Mouse (Mus musculus) urinary bladder, adult 2 months (tissue): Measurements from ENCODE around the gene Fxyd4. TPM values are rescaled to one million over a fixed set of nuclear protein-coding genes. Genes with fewer than 3 reads are reported as not detected.

Experiments used
- DNase-seq: peaks from one replicate; pipeline ENCODE4 v3.0.0; 2022; ENCODE audit warnings: low spot score
- polyA plus RNA-seq: library from polyadenylated mRNA; depleted of rRNA; stranded (reverse); fragments of >200 nt; gene quantifications from 2 replicates; pipeline ENCODE4 v1.2.3, GENCODE M21; 2012; rRNA removed

The Fxyd4 gene
- 5.7 and 7.0 TPM in 2 replicates for polyA plus RNA-seq

DNA sequence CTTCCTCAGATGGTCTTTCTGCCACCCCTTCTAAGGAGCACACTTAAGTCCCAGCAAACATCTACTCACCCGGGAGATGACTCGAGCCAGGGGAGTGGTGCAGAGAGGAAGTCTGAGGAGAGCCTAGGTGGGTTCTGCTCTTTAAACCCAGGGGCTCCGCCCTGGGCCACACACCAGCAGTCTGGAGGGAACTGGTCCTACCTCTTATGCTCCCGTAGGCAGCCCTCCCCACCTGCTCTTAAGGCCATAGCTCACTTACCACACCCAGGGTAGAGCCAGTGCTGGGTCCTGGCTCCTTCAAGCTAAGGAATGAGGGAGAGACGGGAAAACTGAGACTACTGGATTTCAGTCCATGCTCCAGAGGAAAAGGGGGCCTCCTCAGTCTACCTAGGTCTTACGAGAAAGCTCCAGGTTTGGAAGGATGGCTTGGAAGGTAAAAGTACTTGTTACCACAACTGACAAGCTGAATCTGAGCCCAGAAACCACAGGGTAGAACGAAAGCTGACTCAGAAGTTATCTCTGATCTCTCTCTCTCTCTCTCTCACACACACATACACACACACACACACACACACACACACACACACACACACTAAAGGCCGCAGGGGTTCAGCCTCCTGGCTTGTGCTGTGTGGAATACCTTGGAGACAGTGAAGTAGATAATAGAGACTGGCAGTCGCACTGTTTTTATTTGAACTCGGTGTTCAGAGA is at the start of gene Fxyd4:
Gene Fxyd4, minus strand, starts transcription at position 471 of the 711 bp plus-strand sequence.
- peak; percentile 29 for DNase-seq

DNA sequence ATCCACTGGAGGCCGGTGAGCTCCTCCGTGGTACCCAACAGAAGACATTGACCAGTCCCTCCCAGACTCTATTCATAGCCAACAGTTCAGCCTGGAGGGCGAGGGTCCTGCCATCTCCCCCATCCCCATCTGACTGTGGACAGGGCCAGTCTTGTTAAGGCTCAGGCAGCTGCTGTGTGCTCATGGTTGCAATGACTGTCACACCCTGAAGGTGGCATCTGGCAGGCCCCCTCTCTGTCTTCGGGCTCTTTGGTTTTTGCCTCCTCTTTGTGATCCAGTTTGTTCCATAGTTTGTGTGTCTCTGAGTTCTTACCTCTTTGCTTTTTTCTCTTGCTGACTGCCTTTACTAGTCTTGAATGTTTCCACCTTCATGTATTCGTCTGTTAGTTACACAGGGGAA is 49.7 kb upstream of the Fxyd4 start:
- DNase-seq = no peak

DNA sequence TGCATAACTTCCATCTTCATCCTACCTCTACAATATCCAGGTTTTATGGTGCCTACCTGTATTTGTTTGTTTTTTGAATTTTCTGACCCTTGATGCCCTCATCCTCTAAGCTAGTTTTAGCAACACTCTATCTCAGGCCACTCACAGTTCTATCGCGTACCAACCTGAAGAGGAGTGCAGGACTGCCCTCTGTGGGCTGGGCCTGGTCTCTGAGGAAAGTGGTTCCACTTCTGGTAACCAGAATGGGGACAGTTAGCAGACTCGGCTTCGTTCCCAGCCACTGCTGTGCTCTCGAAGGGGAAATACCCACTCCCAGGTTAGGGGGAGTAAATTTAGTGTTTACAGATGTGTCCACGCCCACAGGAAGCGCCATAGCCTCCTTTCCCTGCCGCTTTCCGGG is 29.2 kb upstream of the Fxyd4 start:
- no peak for DNase-seq

DNA sequence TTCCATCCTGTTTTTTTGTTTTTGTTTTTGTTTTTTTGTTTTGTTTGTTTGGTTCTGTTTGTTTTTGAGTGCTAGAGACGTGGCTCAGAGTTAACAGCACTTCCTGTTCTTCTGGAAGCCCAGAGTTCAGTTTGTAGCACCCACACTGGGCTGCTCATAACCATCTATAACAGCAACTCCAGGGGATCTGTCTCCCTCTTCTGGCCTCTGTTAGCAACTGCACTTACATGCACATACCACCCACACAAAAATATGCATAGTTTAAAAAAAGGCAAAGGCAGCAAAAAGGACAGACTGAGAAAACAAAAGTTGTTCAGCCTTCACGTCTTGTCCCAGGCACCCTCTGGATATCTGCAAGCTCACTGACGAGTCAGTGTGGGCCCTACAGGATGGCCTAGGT is 25.7 kb upstream of the Fxyd4 start:
- DNase-seq = no peak

DNA sequence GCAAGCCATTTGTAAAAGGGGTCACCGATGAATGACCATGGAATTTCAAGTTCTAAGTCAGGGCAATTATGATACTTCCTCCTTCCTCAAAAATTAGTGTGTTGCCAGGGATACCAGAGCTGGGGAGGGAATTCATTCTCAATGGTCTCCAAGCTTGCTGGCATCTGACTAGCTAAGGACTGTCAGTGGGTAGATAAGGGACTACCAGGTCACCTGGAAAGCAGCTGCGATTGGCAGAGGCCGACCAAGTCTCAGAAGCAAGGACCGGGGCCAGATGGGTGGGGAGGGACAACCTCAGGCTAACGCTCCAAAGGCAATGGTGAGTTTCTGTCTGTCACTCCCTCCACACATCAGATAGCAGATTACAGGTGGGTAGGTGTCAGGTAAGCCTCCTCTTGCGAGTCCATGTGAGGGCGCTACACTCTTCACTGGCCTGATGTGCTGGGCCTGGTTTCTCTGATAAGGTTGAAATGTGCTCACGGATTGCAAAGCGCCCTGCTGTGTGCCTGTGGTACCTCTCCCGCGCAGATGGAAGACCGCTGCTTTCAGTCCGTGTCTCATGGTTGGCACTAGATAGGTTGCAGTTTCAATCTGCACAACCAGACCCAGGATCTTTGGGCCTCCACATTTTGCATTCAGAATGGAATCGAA is 19.5 kb upstream of the Fxyd4 start:
- no peak for DNase-seq

DNA sequence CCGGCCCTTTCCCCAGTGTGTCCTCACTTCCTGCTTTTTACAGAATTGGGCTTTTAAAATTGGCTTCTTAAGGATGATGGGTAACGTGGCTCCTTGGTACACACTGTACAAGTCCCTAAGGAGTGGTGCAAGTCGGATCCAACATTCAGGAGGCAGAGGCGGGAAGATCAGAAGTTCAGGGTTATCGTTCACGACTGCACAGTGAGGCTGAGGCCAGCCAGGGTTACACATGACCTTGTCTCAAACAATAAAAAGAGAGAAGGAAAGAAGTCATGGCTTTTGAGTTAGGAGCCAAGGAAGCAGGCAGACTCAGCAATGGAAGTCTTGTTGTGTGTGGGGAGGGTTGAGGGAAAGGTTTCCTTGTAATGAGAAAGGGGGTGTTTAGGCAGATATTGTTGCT is 18.7 kb upstream of the Fxyd4 start:
- DNase-seq = no peak

DNA sequence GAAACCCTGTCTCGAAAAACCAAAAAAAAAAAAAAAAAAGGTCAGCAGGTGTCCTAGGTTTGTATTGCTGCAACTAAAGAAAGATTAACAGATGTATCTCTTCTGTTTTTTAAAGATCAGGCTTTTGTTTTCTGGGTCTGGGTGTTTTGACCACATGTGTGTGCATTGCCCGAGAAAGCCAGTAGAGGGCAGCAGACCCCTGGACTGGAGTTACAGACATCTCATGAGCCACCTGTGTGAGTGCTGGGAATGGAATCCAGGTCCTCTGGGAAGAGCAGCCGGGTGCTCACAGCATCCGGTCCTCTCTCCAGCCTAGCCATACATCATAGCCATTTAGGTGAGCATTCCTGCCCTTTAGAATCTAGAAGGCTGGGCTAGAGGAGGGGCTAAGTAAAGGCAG is 14.8 kb upstream of the Fxyd4 start:
- no peak for DNase-seq

DNA sequence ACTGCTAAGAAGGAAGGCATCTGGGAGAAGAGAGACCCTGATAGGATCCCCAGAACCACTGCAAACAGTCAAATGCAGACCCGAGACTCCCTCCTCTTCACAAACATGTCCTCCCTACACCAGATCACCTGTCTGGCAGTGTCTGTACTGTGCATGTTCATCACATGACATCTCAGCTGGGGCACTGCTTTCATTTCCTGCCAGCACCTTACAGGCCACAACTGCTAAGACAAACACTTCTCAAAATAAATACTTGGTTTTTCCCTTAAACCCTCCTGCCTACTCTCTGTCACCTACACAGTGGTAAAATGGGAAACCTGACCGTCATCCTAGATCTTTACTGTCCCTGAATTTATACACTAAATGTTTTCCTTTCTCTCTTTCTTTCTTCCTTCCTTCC is 6.4 kb upstream of the Fxyd4 start:
- DNase-seq = no peak

DNA sequence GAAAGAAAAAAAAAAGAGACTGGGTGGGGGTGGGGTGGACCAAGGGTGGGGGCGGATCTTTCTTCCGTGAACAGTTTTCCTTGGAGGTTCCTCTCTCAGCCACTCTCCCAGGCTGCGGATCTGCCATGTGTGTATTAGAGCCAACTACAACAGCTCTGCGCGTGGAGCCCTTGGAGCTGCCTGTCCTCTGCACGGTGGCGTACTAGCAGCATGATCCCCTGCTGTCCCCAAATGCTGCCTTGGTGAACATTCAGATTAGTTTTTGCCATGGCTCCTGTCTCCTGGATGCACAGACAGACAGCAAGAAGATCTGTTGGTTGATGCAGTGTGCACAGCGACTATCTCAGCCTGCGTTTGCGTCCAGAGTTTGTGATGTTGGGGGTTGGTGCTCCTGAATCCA is 5.3 kb upstream of the Fxyd4 start:
- DNase-seq = no peak

DNA sequence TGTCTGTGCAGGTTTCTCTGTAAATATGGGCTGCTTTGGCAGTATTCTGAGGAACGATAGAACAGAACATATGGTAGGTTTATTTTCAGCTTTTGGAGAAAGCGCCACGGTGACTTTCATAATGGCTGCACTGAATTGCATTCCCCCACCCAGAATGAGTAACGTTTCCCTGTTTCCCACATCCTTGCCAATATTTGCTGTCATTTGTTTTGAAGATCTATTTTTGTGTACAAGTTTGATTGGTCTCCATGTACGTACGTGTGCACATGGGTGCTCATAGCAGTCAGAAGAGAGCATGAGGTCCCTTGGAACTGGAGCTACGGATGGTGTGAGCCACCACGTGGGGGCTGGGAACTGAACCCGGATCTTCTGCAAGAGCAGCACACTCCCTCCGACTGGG is 1.5 kb upstream of the Fxyd4 start:
- no peak for DNase-seq

DNA sequence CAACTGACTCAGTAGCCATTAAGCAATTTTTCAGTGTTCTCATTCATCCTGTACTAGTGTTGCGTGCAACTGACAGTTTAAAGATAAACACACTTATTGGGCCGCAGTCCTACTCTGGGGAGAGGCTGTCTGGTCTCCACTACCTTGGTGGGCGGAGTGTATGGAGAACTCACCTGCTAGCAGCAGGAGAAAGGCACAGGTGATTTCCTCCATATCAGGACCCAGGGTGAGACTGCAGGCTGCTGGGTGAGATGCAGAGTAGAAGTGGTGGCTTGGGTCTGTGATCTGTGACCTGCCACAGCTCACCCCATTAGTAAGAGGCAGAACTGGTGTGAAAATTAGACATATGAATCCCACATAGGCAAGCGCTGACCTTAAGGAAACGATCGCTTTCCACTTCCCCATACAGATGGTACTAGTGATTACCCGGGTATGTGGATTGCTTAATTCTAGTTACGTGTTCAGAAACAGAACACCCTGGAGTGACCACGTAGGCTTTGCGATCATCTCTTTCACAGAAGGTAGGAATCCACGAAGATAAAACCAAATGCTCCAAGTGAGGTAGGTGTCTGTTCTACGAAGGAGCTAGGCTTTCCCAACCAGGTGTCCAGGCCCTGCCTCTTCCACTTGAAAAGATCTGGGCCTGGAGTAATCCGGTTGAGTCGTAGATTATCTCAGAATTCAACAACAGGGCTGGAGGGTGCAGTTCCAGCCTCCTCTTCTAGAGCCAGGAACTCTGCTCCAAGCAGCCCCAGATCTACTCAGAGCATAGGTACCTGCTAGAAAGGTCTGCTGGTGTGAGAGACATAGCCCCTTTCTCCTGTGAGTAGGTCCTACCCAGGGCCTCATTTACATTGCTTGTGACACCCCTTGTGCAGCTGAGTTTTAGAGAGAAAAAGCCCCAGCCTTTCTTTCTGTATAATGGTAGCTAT is 1.5 kb downstream of the Fxyd4 start:
- no peak for DNase-seq

DNA sequence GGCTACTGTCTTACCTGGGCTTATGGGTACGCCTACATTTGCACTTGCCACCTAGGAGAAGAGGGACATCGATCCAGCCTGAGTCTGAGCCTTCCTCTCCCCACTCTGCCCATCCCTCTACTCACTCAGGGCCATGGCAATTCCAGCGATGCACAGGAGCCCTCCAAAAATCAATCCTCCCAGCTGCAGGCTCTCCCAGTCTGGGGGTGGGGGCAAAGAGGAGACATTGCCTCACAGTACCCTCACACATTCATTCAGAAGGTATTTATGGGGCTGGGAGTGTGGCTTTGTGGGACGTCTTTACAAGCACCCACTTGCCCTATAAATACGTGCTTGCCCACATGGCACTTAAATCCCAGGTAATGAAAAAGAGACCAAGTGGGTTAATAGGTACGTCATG is 3.2 kb downstream of the Fxyd4 start:
- DNase-seq = no peak

DNA sequence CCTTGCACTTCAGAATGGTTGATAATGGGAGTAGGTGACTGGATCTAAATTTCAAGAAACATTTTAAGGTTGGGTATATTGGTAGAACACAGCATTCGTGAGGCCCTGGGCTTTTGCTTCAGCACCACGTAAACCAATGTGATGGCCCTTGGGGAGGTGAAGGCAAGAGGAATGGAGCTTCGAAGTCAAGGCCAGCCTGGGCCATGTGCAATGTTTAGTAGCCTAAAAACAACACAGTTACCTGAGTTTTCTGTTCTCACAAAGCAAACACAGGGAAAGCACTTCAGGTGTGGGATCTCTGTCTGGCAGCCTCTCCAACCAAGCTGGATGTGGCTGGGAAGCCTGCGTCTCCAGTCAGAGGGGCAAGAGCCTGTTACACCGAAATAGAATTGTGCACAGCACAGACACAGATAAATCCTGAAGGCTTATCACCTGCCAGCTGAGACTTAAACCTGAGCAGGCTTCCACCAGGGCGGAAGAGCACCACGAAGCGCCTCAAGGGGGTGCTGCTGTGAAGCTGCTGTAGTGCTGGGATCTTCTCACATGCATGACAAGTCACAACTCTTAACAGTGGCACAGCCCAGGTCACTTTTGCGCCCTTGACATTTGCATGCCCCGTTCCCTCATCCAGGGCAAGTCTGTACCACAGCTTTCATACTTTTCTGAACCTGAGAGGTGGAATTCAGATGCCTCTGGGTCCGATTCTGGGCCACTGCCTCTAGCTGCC is 5.0 kb downstream of the Fxyd4 start:
- DNase-seq = no peak

DNA sequence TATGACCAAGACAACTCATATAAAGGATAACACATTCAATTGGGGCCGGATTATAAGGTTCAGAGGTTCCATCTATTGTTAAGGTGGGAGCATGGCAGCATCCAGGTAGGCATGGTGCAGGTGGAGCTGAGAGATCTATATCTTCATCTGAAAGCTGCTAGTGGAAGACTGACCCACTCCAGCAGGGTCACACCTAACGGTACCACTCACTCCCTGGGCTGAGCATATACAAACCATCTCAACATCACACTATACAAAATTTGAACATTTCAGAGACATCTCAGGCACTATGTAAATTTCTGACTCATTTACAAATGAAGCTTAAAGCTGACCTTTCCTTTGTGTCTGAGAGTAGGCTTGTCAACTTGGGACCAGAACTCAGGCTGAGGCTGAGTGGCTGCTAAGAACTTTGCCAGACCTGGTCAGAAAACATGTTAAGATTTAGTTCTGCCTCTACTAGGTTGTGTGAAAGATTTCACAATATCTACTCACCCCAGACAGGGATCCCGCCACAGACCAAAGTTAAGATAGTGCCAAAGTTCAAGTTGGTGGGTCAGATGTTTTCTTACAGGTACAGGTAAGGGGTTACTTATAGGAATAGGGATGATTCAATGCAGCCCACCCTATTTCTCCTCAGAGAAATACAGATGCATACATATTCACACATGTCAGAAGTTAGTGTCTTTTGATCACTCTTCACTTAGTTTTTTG is 7.4 kb downstream of the Fxyd4 start:
- no peak for DNase-seq

DNA sequence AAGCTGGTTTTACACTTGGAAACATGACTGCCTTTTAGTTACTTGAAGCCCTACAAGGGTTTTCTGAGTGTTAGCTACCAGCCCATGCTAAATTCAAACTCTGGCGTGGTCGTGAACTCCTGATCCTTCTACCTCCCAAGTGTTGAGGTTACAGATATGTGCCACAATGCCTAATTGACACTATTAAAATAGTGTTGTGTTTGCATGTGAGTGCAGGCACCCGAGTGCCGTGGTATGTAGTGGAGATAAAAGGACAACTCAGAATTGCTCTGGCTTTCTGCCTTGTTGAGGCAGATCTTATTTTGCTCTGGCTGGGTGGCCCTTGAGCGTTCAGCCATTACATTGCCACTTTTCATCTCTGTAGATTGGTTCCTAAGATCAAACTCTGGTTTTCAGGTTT is 8.7 kb downstream of the Fxyd4 start:
- DNase-seq = no peak

DNA sequence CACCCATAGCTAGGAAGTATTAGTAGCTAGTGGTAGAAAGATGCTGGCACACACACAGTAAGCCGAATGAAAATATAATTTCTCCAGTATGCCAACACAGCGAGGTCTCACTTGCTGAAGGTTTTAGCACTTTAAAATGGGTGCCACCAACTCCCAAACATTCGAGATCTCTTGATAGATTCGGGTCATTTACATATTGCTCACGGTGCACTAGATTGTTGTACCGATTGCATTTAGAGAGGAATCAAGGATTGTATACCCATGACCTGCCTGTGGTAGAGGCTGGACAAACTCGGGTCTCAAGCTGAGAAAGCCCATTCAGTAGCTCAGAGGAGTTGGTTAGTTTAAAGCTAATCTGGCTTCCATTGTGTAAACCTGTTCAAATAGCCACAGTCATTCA is 9.5 kb downstream of the Fxyd4 start:
- DNase-seq = no peak

DNA sequence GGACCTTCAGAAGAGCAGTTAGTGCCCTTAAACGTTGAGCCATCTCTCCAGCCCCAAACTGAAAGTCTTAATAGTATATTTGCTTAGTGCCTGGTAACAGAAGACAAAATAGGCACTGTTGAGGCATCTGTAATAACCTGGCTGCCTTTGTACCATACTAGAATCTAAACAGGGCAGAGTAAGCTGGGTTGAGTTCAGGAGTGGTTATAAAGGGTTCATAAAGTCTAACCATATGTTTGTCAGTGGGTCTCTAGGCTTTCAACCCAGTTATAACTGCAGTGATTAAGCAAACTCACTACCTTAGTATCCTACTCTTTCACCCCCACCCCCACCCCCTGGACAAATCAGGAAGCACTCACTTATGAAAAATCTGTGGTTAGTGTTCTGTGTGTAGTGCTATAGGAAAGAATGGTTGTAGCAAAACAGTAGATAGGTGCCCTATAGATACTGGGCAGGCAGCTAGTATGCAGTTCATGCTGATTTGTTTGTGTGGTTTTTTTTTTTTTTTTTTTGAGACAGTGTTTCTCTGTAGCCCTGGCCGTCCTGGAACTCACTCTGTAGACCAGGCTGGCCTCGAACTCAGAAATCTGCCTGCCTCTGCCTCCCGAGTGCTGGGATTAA is 10.5 kb downstream of the Fxyd4 start:
- no peak for DNase-seq

DNA sequence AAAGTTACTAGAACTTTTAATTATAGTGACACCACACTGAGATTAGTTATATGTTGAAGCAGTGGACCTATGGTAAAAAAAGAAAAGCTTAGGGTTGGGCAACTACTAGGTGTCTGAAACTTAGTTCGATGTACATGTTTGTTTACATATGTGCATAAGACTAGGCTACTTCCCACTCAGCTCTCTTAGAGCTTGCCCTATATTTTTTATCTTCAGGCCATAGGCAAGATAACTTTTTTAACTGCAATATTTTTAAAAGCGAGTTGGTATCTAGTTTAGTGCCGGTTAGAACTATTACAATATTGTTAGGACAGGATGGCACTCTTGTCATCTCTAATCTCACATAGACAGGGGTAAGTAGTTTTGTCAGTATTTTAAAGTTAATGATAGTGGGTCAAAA is 15.5 kb downstream of the Fxyd4 start:
- DNase-seq = no peak

DNA sequence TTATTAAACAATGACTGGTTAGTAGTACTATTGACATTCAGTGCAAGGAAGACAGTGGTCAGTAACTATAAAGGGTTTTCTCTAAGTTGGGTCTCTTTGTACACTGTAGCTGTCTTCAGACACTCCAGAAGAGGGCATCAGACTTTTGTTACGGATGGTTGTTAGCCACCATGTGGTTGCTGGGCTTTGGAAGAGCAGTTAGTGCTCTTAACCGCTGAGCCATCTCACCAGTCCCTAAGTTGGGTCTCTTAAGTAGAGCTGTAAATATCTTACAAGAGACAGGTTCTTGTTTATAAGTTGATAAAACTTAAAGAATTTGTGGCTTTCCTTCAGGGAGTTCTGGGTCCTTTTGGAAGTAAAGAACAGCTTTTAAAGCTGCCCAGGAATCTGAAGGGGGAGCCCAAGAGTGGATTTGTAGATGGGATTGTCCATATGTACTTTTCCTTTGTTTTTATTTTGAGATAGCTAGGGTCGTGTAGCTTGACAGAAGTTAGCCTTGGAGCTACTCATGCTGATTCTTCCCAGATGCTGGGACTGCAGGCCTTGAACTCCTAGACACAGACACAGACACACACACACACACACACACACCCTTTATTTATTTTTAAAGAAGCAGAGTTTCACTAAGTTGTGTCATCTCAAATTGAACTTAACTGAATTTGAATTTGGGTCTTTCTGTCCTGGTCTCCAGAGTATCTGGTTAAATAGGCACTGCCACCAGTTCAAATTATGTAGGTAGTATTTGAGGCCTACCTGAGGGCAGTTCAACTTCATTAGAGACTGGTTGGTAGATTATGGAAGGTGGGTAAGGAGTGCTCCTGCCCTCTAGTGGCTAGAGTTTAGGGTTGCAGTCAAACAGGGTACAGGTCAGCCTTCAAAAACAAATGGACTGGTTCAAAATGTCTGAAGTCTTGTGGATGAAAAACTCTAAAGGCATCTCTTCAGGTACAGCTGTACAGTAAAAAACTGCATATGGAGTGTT is 16.5 kb downstream of the Fxyd4 start:
- no peak for DNase-seq

DNA sequence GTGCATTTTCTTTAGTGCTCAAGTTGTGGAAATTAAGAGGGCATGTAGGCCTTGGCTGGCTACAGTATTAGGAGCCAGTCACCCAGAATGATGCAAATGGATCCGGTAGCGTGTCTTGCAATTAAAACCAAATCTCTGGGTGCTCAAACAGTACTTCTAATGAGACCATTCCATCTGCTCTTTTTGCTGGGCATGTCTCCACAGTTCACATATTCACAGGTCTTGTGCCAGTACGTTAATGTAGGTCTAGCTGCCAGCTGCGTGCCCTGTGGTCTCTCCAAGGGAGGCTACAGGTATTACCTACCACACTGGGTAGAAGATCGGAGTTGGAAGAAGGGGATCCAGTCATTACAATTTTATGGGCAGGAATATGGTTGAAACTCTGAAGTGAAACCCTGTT is 19.4 kb downstream of the Fxyd4 start:
- DNase-seq = no peak
